Mouse (Mus musculus): ENCODE measurements around the gene Cfap97d2. TPM values are rescaled to one million over a fixed set of nuclear protein-coding genes. Genes with fewer than 3 reads are reported as not detected.

Cfap97d2 gene
- total RNA-seq (2021), result 1 to 10 TPM in 1 of 2 experiments, under 1 TPM in 1; 0.76 to 1.4 TPM

DNA sequence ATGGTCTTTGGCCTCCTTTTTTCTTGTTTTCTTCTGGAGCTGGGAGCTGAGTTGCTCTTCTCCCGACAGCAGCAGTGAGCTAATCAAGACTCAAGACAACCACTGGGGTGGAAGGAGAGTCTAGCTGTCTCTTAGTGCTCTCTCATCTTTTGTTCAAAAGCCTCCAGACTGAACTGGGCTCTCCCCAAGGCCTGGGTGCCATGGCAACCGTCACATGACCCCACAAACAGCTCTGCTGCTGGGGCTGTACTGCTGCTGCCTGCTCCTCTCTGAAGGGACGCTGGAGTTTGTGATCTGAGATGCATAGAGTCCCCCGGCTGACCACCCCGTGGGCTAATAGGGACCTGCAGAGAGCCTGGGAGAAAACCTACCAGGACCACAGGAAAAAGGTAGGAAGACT, at the start of gene Cfap97d2:
TSS of gene Cfap97d2 (plus strand) at position 222 of the 400 bp plus-strand sequence.
- peak; percentile 56 to 66 for DNase-seq (ENCODE audit: low spot score in 2 of 2)
- intact Hi-C loops (cut with DNase I), result no loop called here

DNA sequence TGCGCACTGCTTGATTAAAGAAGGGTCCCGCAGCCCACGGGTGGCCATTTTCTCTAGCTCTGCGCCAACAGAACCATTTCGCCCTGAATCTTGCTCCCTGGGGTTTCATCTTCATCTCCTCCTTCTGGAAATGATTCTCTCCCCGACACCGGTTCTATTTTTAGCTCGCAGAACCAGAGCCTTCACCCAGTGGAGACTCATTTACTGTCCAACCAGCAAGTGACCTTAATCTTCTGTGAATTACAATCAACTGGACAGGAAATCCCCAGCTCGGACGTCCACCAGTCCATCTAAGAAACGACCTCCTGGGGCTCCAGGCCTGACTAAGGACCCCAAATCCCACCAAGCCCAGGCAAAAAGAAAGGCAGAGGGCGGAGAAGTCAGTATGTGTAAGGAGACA, 48.2 kb upstream of the Cfap97d2 start:
- no peak for DNase-seq (ENCODE audit: low spot score in 2 of 2)
- intact Hi-C loops (cut with DNase I), result no loop called here

DNA sequence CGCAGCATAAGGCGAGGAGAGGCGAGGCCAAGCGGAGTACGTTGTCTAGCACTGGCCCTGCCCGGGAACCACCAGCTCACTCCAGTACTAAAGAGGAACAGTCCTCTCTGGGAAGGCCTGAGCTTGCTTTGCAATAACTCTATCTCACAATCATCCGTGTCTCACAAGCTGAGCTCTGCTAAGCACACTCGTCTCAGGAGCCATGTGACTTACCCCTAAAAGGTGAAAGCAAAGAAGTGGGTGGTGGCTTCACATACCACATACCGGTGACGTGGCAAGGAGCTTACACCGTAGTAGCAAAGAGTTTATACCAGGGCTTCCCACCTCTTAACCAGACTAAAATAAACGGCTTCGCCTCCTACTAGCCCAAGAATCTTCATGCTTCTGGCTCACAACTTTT, 45.4 kb upstream of the Cfap97d2 start:
- peak in 1 of 2 experiments; percentile 70 for DNase-seq (ENCODE audit: low spot score in 2 of 2)
- intact Hi-C loops (cut with DNase I), result no loop called here

- intact Hi-C loops (cut with DNase I), result no loop called here
- no peak for DNase-seq (ENCODE audit: low spot score in 2 of 2)
These were observed 40.9 kb upstream of the Cfap97d2 start for GRCm38 (mm10) chr8:13664711-13665210.

DNA sequence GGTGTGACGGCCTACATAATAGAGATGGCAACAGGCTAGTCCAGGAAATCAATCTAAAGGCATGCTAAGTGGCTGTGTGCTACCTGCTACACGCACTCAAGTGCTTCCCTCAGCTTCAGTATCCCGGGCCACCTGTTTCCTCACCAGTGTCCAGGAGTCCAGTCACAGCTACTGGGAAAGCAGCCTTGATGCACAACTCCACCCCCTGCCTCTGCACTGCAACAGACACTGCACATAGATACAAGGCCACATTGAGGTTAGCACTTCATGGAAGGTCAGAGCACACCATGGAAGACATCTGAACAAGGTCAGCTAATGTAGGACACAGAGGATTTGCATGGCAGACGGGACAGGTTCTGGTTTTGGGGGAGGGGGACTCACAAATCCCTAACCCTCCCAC, 40.2 kb upstream of the Cfap97d2 start:
- no peak for DNase-seq (ENCODE audit: low spot score in 2 of 2)
- intact Hi-C loops (cut with DNase I), result no loop called here

DNA sequence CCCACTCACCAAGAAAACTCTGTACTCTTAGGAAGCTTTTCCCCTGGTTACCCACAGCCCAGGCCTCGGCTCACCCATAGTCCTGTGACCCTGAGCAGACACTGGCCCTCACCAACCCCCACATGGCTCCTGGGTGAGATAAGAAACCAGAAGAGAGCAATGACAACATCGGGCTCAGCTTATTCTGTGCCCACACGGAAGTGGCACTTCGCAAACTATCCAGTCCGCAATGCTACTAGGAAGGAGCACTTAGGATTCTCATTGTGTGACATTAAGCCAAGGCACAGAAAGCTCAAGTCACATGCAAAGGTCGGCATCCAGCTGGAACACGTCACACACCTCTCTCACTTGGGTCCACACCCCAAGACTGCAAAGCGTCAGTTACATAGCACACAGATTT, 39.7 kb upstream of the Cfap97d2 start:
- DNase-seq (ENCODE audit: low spot score in 2 of 2), result no peak
- intact Hi-C loops (cut with DNase I), result no loop called here

DNA sequence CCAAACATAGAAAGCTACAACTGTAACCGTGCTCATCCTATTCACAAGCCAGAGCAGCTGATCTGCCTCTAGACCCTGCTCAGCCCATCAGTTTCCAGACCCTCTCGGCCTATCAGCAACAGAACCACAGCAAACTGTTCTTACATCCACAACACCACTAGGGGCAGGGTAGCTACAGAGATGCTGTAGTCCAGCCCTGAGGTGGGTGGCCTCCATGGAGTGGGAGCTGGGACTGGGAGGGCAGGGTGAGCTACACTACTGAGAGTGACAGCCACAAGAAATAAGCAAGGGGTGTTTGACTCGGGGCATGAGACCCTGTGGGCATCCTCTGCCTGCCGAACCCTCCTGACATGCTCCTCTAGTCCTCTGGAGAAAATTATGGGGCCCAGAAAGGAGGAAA, 37.8 kb upstream of the Cfap97d2 start:
- intact Hi-C loops (cut with DNase I), result no loop called here
- no peak for DNase-seq (ENCODE audit: low spot score in 2 of 2)

GRCm38 (mm10) chr8:13668367-13668766, 37.3 kb upstream of the Cfap97d2 start:
- intact Hi-C loops (cut with DNase I), result no loop called here
- DNase-seq (ENCODE audit: low spot score in 2 of 2), result no peak

GRCm38 (mm10) chr8:13670011-13670471, 35.6 kb upstream of the Cfap97d2 start:
- peak in 1 of 2 experiments; percentile 26 for DNase-seq (ENCODE audit: low spot score in 2 of 2)
- intact Hi-C loops (cut with DNase I), result no loop called here

GRCm38 (mm10) chr8:13671246-13672003, 34.3 kb upstream of the Cfap97d2 start:
- intact Hi-C loops (cut with DNase I), result no loop called here
- no peak for DNase-seq (ENCODE audit: low spot score in 2 of 2)

DNA sequence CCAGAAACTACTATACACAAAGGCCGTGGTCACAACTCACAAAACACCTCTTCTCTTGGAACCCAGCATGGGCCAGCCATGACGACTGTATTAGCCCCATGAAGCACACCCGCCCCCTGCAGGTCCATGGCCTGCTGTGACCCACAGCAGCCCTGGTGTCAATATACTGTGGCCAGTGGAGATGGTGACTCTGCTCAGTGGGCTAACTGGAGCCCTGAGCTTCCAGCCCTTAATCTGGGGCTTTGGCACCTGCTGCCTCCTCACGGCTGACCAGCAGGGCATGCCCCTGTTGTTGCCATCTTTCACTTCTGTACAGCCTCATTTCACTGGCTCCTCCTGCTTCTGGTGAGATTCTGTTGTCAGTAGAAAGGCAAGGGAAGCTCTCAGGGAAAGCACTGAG, 32.5 kb upstream of the Cfap97d2 start:
- no peak for DNase-seq (ENCODE audit: low spot score in 2 of 2)

GRCm38 (mm10) chr8:13674294-13675010, 31.2 kb upstream of the Cfap97d2 start:
- intact Hi-C loops (cut with DNase I), result no loop called here
- DNase-seq (ENCODE audit: low spot score in 2 of 2), result peak in 1 of 2 experiments; percentile 40

More for the DNA sequence above, 32.5 kb upstream of the Cfap97d2 start:
- intact Hi-C loops (cut with DNase I), result no loop called here

DNA sequence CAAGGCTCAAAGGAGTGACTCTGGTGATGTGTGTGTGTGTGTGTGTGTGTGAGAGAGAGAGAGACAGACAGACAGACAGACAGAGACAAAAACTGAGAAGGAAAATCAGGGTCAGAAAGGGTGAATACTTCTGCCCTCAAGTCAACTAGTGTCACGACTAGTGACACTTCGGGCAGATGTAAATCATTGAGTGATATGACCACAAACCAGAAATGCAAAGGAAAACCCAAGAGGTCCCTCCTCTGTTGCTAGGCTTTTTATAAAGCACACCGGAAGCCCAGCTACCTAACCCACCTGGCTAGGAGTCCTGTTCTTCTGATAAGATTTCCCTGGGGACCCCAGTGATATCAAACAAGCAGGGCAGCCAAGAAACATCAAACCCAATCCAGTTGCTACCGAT, 30.6 kb upstream of the Cfap97d2 start:
- DNase-seq (ENCODE audit: low spot score in 2 of 2), result no peak
- intact Hi-C loops (cut with DNase I), result no loop called here

DNA sequence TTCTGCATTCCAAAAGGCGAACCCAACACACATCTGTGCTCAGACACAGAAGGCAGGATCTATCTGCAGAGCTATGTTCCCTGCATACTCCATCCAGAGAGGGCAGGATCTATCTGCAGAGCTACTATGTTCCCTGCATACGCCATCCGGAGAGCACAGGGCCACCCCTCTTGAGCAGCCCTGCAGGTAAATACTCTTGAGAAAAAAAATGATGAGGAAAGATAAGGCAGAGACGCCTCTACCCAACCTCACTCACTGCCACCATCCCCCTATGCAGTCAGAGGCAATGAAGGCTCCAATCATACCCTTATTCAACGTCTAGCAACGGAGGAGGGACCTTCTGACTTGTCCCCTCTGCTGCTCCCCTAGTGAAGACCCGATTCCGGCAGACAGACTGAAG, 30.2 kb upstream of the Cfap97d2 start:
- intact Hi-C loops (cut with DNase I), result no loop called here
- DNase-seq (ENCODE audit: low spot score in 2 of 2), result peak in 1 of 2 experiments; percentile 29

GRCm38 (mm10) chr8:13676302-13676700, 29.4 kb upstream of the Cfap97d2 start:
- intact Hi-C loops (cut with DNase I), result loop anchor here (1.0 to 2.0 kb wide), 4 partner anchors 32 to 126 kb away; no protein-coding TSS in a partner anchor
- peak; percentile 45 to 65 for DNase-seq (ENCODE audit: low spot score in 2 of 2)

DNA sequence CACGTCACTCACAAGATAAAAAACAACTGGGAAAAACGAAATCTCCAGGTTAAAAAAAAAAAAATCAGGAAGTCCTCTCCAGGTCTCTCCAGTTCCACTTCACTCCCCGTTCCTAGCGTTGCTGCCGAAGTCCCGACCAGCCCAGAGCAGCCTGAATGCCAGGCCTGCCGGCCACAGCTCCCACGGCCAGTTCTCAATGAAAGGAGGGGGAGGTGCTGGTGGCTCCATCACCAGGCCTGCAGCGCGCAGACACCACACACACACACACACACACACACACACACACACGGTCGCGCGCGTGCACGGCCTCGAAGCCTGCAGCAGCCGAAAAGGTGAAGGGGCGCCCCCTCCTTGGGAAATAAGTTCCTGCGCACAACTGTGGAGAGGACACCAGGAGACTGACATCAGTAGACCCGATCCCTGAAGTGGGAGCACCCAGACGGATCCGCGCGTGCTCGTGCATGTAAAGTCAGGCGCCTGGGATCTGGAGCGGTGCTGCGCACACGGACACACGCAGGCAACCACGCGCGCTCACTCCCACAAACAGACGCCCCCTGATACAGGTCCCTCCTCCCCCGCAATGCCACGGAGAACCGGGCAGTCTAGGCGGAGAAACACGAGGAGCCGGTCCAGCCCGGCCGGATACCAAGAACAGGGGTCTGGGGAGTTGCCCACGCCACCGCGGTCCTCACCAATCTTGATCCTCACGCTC, 28.8 kb upstream of the Cfap97d2 start:
- intact Hi-C loops (cut with DNase I), result loop anchor here (1.0 to 2.0 kb wide), 4 partner anchors 33 to 126 kb away; no protein-coding TSS in a partner anchor
- peak; percentile 77 to 78 for DNase-seq (ENCODE audit: low spot score in 2 of 2)

DNA sequence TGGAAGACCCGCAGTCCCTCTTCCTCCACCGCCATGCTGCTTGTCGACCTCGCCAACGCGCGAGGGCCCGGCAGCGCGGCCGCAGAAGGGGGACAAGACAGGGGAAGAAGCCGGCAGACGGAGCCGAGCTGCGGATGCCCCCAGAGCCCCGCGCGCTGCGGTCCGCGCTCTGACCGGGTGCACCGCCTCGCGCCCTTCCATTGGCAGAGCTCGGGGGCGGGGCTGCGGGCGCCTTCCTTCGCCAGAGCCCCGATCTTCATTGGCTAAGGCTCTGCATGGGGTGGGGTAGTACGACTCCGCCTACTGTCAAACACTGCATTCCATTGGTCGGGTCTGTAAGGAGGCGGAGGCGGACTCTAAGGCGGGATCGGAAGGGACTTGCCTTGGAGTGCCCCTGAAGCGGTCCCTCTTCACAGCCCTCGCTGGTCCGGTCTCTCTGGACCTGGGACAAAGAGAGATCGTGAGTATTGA, 28.2 kb upstream of the Cfap97d2 start, which contains the start of gene Rasa3:
TSS of gene Rasa3 (minus strand) at position 191 of the 471 bp plus-strand sequence.
- intact Hi-C loops (cut with DNase I), result loop anchor here (2.0 kb wide), 3 partner anchors 63 to 127 kb away; no protein-coding TSS in a partner anchor
- DNase-seq (ENCODE audit: low spot score in 2 of 2), result peak; percentile 94 to 98

GRCm38 (mm10) chr8:13678182-13678581, 27.5 kb upstream of the Cfap97d2 start:
- no peak for DNase-seq (ENCODE audit: low spot score in 2 of 2)
- intact Hi-C loops (cut with DNase I), result no loop called here

DNA sequence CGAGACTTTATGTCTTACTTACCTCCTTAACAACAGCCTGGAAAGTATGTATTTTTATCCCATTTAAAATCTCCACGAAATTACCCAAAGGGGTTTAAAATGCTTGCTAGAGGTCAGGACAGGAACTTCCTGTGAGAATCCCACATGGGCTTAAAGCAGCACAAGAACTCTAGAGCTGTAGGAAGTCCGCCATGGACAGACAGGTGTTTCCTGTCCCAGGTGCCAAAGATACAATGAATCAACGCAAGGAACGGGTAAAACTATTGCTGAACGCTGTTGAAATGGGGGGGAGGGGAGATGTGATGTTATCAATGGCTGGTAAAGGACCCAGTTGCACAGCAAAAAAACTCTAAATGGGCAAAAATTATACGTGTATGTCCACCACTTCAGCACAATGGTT, 21.6 kb upstream of the Cfap97d2 start:
- intact Hi-C loops (cut with DNase I), result no loop called here
- no peak for DNase-seq (ENCODE audit: low spot score in 2 of 2)
